Mouse (Mus musculus) heart, postnatal 0 days (tissue): ENCODE measurements at regions not wholly inside any gene's neighbourhood (a gene's known extent, or its start where the extent isn't known, plus 50 kb on each side); places are given as distances from the start of the nearest gene placed in this dataset.

ENCODE experiments used
- ATAC-seq: fragments of 200-750 bp; cut with Nextera tagmentation; 2 replicates; pipeline ENCODE4 v1.8.0; 2017; ENCODE audit warnings: low read depth, moderate number of reproducible peaks, moderate library complexity; ENCODE audit not compliant: insufficient read depth
- DNase-seq: peaks from one replicate; pipeline ENCODE4 v3.0.0-alpha.2; 2016; ENCODE audit warnings: low spot score
- H3K27ac ChIP-seq: fragments of 300-500 bp; sonication (generic); 2 replicates; pipeline ENCODE4 v1.5.1; 2014; ENCODE audit warnings: low read depth, mild to moderate bottlenecking
- H3K27me3 ChIP-seq: fragments of 300-500 bp; sonication (generic); 2 replicates; pipeline ENCODE4 v1.6.1; 2014; ENCODE audit warnings: low read length, mixed read lengths; ENCODE audit not compliant: control insufficient read depth, insufficient read depth
- H3K36me3 ChIP-seq: fragments of 300-500 bp; sonication (generic); replicated peaks from 2 replicates; pipeline ENCODE4 v1.6.1; 2014; ENCODE audit warnings: low read length, mixed read lengths; ENCODE audit not compliant: control insufficient read depth, insufficient read depth
- H3K4me1 ChIP-seq: fragments of 300-500 bp; sonication (generic); 2 replicates; pipeline ENCODE4 v1.6.1; 2014; ENCODE audit warnings: antibody characterized with exemption; ENCODE audit not compliant: control insufficient read depth, insufficient read depth
- H3K4me2 ChIP-seq: fragments of 300-500 bp; sonication (generic); 2 replicates; pipeline ENCODE4 v1.6.1; 2014; ENCODE audit warnings: low read depth, mild to moderate bottlenecking, low read length, moderate library complexity
- H3K4me3 ChIP-seq: fragments of 300-500 bp; sonication (generic); 2 replicates; pipeline ENCODE4 v1.5.1; 2014; ENCODE audit warnings: low read depth, low read length
- H3K9ac ChIP-seq: fragments of 300-500 bp; sonication (generic); replicated peaks from 2 replicates; pipeline ENCODE4 v1.6.1; 2014; ENCODE audit warnings: low read depth, low read length, mixed read lengths
- H3K9me3 ChIP-seq: fragments of 300-500 bp; sonication (generic); replicated peaks from 2 replicates; pipeline ENCODE4 v1.6.1; 2016; ENCODE audit warnings: low read length; ENCODE audit not compliant: control insufficient read depth
- CTCF ChIP-seq: IDR thresholded peaks from 2 replicates; pipeline ENCODE4 v1.5.1; 2016; ENCODE audit warnings: antibody characterized with exemption, control low read depth, low read depth
- EP300 ChIP-seq: IDR thresholded peaks from 2 replicates; pipeline ENCODE4 v1.6.1; 2016; ENCODE audit warnings: antibody characterized with exemption, low read depth
- WGBS: fragments of 180-500 bp; shearing (Covaris S2); extraction: QIAGEN DNeasy Blood & Tissue Kit; methylation state at CpG from one replicate; pipeline ENCODE4 v1.1.7; 2014; 5-methylcytosine and 5-hydroxymethylcytosine counted together

DNA sequence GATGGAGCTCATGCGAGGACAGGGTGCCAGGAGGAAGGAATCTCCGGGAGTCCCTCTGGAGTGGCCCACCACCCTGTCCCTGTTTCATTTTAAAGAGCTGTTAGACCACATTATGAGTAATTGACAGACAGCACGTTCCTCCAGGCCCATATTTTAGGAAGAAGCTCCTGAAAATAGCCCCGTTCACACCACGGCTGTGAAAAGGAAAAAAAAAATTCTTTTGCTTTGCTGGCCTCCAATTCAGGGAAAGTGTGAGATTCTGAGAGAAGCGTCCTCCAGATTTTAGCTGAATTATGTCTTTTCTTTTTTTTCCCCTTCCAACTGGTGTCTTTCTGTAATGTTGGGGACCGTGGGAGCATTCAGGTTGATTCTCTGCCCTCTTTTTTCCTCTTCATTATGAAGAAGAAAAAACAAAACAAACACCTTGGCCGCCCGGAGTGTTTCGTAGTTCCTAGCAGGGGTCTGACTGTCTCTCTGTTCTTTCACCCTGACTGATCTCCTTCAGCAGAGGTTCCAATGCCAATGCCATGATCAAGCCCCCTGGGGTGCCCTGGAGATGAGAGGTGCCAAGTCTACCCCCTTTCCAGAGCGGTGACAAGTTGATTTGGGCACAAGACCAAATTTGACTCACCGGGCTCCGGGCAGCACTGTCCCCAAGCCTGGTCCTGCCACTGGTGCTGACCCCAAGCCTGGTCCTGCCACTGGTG, 277.6 kb upstream of the Sulf2 start:
- DNase-seq: peak; percentile 39
- Histone ChIP-seq H3K4me3 (no peak overlapping the region), H3K9me3 (no peaks in the 10 kb centered on the region), H3K9ac (no peak overlapping the region), H3K27ac (no peak overlapping the region), H3K27me3 (no peaks in the 10 kb centered on the region), H3K4me1 (peaks cover 23% of the 10 kb centered on the region; the same call in 1 of the 2 replicates), H3K36me3 (no peaks in the 10 kb centered on the region), H3K4me2 (no peak overlapping the region)
- TF ChIP-seq EP300: no peak
- TF ChIP-seq CTCF: no peak
- no peak for ATAC-seq
- 65% methylated on average over 13 of the region's 13 CpGs for WGBS

DNA sequence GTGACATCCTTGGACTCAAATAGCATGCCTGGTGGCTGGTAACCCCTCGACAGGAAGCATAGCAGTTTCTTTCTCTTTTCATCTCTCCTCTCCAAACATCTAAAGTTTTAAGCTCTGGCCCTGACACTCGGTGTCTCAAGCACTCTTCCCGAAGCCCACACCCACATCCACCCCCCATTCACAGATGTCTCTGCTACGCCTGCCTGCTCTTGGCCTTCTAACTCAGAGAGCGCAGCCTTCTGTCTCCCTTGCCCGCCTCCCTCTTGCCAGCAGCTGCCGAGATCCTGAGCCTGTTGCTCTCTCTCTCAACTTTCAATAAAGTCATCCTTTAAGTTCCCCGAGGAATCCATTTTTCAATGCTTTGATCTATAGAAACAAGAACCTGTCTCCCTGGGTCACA, 277.1 kb upstream of the Sulf2 start:
- no peak for TF ChIP-seq EP300
- no peak for DNase-seq
- H3K9ac ChIP-seq: no peak overlapping the region
- no peaks in the 10 kb centered on the region for H3K9me3 ChIP-seq
- no peak overlapping the region for H3K4me3 ChIP-seq
- ATAC-seq: no peak
- H3K36me3 ChIP-seq: no peaks in the 10 kb centered on the region
- H3K27me3 ChIP-seq: no peaks in the 10 kb centered on the region
- WGBS: 74% methylated on average over 8 of the region's 8 CpGs
- H3K4me1 ChIP-seq: peaks cover 28% of the 10 kb centered on the region
- no peak overlapping the region for H3K27ac ChIP-seq
- H3K4me2 ChIP-seq: no peak overlapping the region

DNA sequence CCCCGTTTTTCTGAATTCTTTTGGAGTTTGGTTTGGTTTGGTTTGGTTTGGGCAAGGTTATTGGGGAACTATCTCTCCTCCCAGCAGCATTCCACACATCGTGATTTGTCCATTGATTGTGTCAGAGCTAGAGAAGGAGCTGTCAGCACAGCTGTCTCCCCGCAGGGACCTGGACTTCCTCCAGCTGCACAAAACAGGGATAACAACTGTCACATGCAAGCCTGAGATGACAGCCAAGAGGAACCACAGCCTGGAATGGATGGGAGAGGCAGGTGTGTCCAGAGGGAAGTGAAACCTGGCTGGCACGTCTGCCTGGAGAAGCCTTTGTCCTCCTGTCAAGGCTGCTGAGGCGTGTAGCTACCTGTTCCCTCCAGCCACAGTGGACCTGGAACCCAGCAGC, 274.5 kb upstream of the Sulf2 start:
- WGBS: 14% methylated on average over 5 of the region's 5 CpGs
- Histone ChIP-seq H3K9me3 (no peaks in the 10 kb centered on the region), H3K27ac (peak overlapping the region; percentile 54), H3K4me2 (no peak overlapping the region), H3K27me3 (no peaks in the 10 kb centered on the region), H3K9ac (no peak overlapping the region), H3K4me1 (peaks cover 42% of the 10 kb centered on the region), H3K36me3 (no peaks in the 10 kb centered on the region), H3K4me3 (no peak overlapping the region)
- no peak for ATAC-seq
- DNase-seq: no peak
- no peak for TF ChIP-seq CTCF
- TF ChIP-seq EP300: peak; percentile 89

DNA sequence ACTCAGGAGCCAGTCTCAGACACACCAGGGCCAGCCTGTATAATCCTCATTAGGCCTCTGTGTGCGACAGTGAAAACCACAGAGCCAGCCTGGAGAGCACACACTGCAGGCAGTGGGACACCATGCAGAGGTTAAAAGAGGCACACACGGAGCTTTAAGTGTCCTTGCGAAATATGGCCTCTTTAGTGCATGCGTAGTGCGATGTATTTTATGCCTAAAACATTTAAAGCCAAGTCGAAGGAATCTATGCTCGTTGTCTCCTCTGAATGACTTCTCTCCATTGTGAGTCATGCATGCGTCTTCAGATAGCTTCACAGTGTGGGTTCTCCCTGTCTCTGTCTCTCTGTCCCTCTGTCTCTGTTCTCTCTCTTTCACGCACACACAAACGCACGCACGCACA, 274.0 kb upstream of the Sulf2 start:
- Histone ChIP-seq H3K4me2 (no peak overlapping the region), H3K9ac (no peak overlapping the region), H3K4me3 (no peak overlapping the region), H3K27ac (peak overlapping the region; percentile 54), H3K9me3 (no peaks in the 10 kb centered on the region), H3K4me1 (peaks cover 40% of the 10 kb centered on the region), H3K36me3 (no peaks in the 10 kb centered on the region), H3K27me3 (no peaks in the 10 kb centered on the region)
- ATAC-seq (no peak), DNase-seq (no peak)
- TF ChIP-seq EP300 (no peak), CTCF (no peak)
- 51% methylated on average over 12 of the region's 12 CpGs for WGBS

DNA sequence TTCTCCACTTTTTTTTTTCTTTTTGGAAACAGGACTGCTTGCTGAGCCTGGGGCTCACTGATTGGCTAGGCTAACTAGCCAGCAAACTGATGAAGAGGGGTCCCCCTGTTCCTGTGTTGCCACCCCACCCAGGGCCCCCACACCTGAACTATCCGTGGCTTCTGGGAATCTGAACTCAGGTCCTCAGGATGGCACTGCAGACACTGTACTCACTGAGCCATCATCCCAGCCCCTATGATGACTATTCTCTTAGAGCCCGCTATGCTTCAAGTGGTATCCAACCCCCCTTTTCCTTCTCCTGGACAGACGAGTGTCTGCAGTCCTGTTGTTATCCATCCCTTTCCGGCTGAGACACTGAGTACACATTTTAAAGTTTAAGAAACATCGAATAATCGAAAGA, 271.9 kb upstream of the Sulf2 start:
- Histone ChIP-seq H3K4me1 (peaks cover 25% of the 10 kb centered on the region), H3K9me3 (no peaks in the 10 kb centered on the region), H3K27me3 (no peaks in the 10 kb centered on the region), H3K4me3 (no peak overlapping the region), H3K36me3 (no peaks in the 10 kb centered on the region), H3K27ac (peak overlapping the region; percentile 77), H3K4me2 (no peak overlapping the region), H3K9ac (peak overlapping the region; percentile 6; the same call in 1 of the 2 replicates)
- ATAC-seq: 0 out of 2 replicates have a peak, but pooled peaks have one; percentile 9
- TF ChIP-seq EP300: no peak
- 46% methylated on average over 6 of the region's 6 CpGs for WGBS
- no peak for DNase-seq

DNA sequence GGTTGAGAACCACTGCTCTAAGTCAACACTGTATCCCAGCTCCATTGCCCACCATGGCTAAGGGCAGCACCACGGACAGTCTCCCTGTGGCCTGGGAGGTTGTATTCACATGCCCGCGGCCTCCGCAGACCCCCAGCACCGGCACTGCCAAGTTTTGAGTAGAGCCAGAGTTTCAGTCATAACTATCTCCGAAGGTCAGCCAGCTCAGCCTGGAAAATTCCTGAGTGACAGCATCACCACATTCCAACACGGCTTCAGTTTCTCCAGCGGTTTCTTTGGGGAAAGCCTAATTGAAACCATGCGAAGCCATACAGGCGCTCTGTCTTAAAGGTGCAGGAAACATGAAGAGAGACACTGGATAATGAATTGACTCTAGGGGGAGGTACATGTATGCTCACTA, 271.5 kb upstream of the Sulf2 start:
- Histone ChIP-seq H3K4me1 (peaks cover 25% of the 10 kb centered on the region), H3K9me3 (no peaks in the 10 kb centered on the region), H3K9ac (peak overlapping the region; percentile 6; the same call in 1 of the 2 replicates), H3K27ac (peak overlapping the region; percentile 77), H3K27me3 (no peaks in the 10 kb centered on the region), H3K4me2 (no peak overlapping the region), H3K4me3 (no peak overlapping the region), H3K36me3 (no peaks in the 10 kb centered on the region)
- 10% methylated on average over 10 of the region's 10 CpGs for WGBS
- DNase-seq (peak; percentile 90), ATAC-seq (peak; percentile 86)
- TF ChIP-seq CTCF: no peak
- TF ChIP-seq EP300: peak; percentile 84
